Mouse (Mus musculus) heart, postnatal 0 days (tissue): ENCODE data around the gene Oas3. TPM values are rescaled to one million over a fixed set of nuclear protein-coding genes. Genes with fewer than 3 reads are reported as not detected.

ENCODE experiments used
- ATAC-seq: fragments of 200-750 bp; cut with Nextera tagmentation; 2 replicates; pipeline ENCODE4 v1.8.0; 2017; ENCODE audit warnings: low read depth, moderate number of reproducible peaks, moderate library complexity; ENCODE audit not compliant: insufficient read depth
- DNase-seq: peaks from one replicate; pipeline ENCODE4 v3.0.0-alpha.2; 2016; ENCODE audit warnings: low spot score
- H3K27ac ChIP-seq: fragments of 300-500 bp; sonication (generic); 2 replicates; pipeline ENCODE4 v1.5.1; 2014; ENCODE audit warnings: low read depth, mild to moderate bottlenecking
- H3K27me3 ChIP-seq: fragments of 300-500 bp; sonication (generic); 2 replicates; pipeline ENCODE4 v1.6.1; 2014; ENCODE audit warnings: low read length, mixed read lengths; ENCODE audit not compliant: control insufficient read depth, insufficient read depth
- H3K36me3 ChIP-seq: fragments of 300-500 bp; sonication (generic); replicated peaks from 2 replicates; pipeline ENCODE4 v1.6.1; 2014; ENCODE audit warnings: low read length, mixed read lengths; ENCODE audit not compliant: control insufficient read depth, insufficient read depth
- H3K4me1 ChIP-seq: fragments of 300-500 bp; sonication (generic); 2 replicates; pipeline ENCODE4 v1.6.1; 2014; ENCODE audit warnings: antibody characterized with exemption; ENCODE audit not compliant: control insufficient read depth, insufficient read depth
- H3K4me2 ChIP-seq: fragments of 300-500 bp; sonication (generic); 2 replicates; pipeline ENCODE4 v1.6.1; 2014; ENCODE audit warnings: low read depth, mild to moderate bottlenecking, low read length, moderate library complexity
- H3K4me3 ChIP-seq: fragments of 300-500 bp; sonication (generic); 2 replicates; pipeline ENCODE4 v1.5.1; 2014; ENCODE audit warnings: low read depth, low read length
- H3K9ac ChIP-seq: fragments of 300-500 bp; sonication (generic); replicated peaks from 2 replicates; pipeline ENCODE4 v1.6.1; 2014; ENCODE audit warnings: low read depth, low read length, mixed read lengths
- H3K9me3 ChIP-seq: fragments of 300-500 bp; sonication (generic); replicated peaks from 2 replicates; pipeline ENCODE4 v1.6.1; 2016; ENCODE audit warnings: low read length; ENCODE audit not compliant: control insufficient read depth
- CTCF ChIP-seq: IDR thresholded peaks from 2 replicates; pipeline ENCODE4 v1.5.1; 2016; ENCODE audit warnings: antibody characterized with exemption, control low read depth, low read depth
- EP300 ChIP-seq: IDR thresholded peaks from 2 replicates; pipeline ENCODE4 v1.6.1; 2016; ENCODE audit warnings: antibody characterized with exemption, low read depth
- WGBS: fragments of 180-500 bp; shearing (Covaris S2); extraction: QIAGEN DNeasy Blood & Tissue Kit; methylation state at CpG from one replicate; pipeline ENCODE4 v1.1.7; 2014; 5-methylcytosine and 5-hydroxymethylcytosine counted together
- polyA plus RNA-seq: library from polyadenylated mRNA; unstranded; fragments of >200 nt; fragmentation: Nextera tagmentation; extraction: Ambion mirVana; gene quantifications from 2 replicates; pipeline ENCODE4 v1.2.1, GENCODE M21; 2015
- total RNA-seq: library from RNA; depleted of rRNA; stranded (reverse); fragments of >200 nt; gene quantifications from 2 replicates; pipeline ENCODE4 v1.2.3, GENCODE M21; 2014; ENCODE audit warnings: low replicate concordance

Oas3 gene
- total and polyA plus RNA-seq, 2 experiments from 2014 or later, result 0.26 to 0.80 TPM

- Histone ChIP-seq H3K9me3 (no peaks in the 10 kb centered on the region), H3K4me3 (no peak overlapping the region), H3K9ac (no peak overlapping the region), H3K4me1 (no peaks in the 10 kb centered on the region), H3K27me3 (no peaks in the 10 kb centered on the region), H3K27ac (no peak overlapping the region), H3K36me3 (no peaks in the 10 kb centered on the region), H3K4me2 (no peak overlapping the region)
- no peak for TF ChIP-seq CTCF
- no peak for TF ChIP-seq EP300
- DNase-seq, result no peak
- 78% methylated on average over 3 of the region's 3 CpGs for WGBS
- ATAC-seq, result no peak
Observed at GRCm38 (mm10) chr5:120733696-120734095, 43.8 kb downstream of the Oas3 start.

GRCm38 (mm10) chr5:120732740-120733139 is 44.7 kb downstream of the Oas3 start:
- H3K27me3 ChIP-seq, result no peaks in the 10 kb centered on the region
- no peak for DNase-seq
- H3K27ac ChIP-seq, result no peak overlapping the region
- H3K4me3 ChIP-seq, result no peak overlapping the region
- WGBS, result 33% methylated on average over 1 of the region's 1 CpGs
- no peak overlapping the region for H3K9ac ChIP-seq
- H3K4me1 ChIP-seq, result no peaks in the 10 kb centered on the region
- H3K36me3 ChIP-seq, result no peaks in the 10 kb centered on the region
- no peak for TF ChIP-seq CTCF
- TF ChIP-seq EP300, result no peak
- no peak overlapping the region for H3K4me2 ChIP-seq
- no peaks in the 10 kb centered on the region for H3K9me3 ChIP-seq
- no peak for ATAC-seq

DNA sequence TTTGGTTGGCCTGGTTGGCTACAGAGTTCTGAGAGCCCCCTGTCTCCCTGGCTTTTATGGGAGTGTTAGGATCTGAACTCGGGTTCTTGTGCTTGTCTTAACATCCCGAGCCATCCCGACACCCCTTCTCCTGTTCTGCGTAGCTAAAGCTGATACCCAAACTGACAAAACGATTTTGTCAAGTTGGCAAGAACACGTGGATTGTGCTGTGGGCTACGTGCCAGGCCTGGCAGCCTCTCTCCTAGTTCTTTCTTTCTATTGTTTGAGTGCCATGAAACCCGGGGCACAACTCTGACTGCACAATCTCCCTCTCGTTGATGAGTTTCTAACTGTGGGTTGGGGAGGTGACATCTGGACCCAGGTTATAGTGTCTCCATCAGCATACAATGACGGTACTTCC is 48.1 kb downstream of the Oas3 start:
- DNase-seq (no peak), ATAC-seq (no peak)
- TF ChIP-seq EP300, result no peak
- no peak for TF ChIP-seq CTCF
- 57% methylated on average over 10 of the region's 10 CpGs for WGBS
- H3K4me3 ChIP-seq, result no peak overlapping the region
- no peaks in the 10 kb centered on the region for H3K9me3 ChIP-seq
- no peaks in the 10 kb centered on the region for H3K36me3 ChIP-seq
- no peak overlapping the region for H3K4me2 ChIP-seq
- H3K27ac ChIP-seq, result no peak overlapping the region
- H3K9ac ChIP-seq, result no peak overlapping the region
- H3K27me3 ChIP-seq, result no peaks in the 10 kb centered on the region
- no peaks in the 10 kb centered on the region for H3K4me1 ChIP-seq

DNA sequence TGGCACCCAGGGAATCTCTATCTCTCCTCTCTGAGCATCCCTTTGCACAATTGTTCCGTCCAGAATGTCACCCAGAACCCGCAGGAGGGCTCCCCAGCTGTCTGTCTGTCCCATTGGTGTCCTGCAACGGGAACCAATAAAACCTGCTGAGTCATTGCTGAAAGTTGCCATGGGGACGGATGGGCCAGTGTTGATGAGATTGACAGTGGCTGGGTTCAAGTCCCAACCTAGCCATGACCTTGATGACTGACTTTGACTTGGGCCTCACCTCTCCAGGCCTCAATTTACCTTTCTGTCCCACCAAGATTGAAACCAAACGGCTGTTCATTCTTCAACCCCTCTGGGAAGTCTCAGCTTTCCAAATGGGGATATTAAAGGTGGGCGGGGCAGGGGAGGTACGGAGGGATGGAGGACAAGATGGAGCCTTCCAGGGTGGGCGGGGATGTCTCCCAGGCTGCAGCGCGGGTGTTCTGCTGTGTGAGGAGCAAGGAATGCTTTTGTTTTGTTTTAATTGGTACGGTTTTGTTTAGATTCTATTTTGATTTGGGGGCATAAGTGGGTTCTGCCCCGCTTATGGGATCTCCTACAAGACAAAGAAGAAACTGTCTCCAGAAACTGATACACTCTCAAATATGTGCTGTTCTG is 51.5 kb downstream of the Oas3 start:
- H3K27me3 ChIP-seq, result no peaks in the 10 kb centered on the region
- no peaks in the 10 kb centered on the region for H3K9me3 ChIP-seq
- WGBS, result 62% methylated on average over 12 of the region's 12 CpGs
- H3K4me3 ChIP-seq, result no peak overlapping the region
- H3K9ac ChIP-seq, result no peak overlapping the region
- no peak for ATAC-seq
- no peaks in the 10 kb centered on the region for H3K36me3 ChIP-seq
- H3K27ac ChIP-seq, result no peak overlapping the region
- no peak overlapping the region for H3K4me2 ChIP-seq
- no peak for DNase-seq
- no peaks in the 10 kb centered on the region for H3K4me1 ChIP-seq
- TF ChIP-seq CTCF (no peak), EP300 (no peak)

DNA sequence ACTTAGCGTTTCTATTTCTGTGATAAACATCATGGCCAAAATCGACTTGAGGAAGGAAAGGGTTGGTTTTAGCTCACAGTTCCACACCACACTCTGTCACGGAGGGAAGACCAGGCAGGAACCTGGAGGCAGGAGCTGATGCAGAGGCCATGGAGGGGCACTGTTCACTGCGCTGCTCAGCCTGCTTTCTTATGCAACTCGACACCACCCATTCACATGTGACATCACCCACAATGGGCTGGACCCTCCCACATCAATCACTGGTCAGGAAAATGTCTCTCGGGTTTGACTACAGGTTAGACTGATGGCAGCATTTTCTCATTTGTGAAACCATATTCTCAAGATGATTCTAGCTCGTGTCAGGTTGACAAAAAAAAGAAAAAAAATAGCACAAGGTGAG is 56.5 kb downstream of the Oas3 start:
- DNase-seq (no peak), ATAC-seq (no peak)
- Histone ChIP-seq H3K27me3 (no peaks in the 10 kb centered on the region), H3K9me3 (peaks cover 7% of the 10 kb centered on the region; the same call in 1 of the 2 replicates), H3K9ac (no peak overlapping the region), H3K36me3 (no peaks in the 10 kb centered on the region), H3K4me3 (no peak overlapping the region), H3K27ac (no peak overlapping the region), H3K4me1 (no peaks in the 10 kb centered on the region), H3K4me2 (no peak overlapping the region)
- 46% methylated on average over 7 of the region's 7 CpGs for WGBS
- TF ChIP-seq EP300 (no peak), CTCF (no peak)
